Mouse (Mus musculus) lung, adult 2 months (tissue): ENCODE measurements around the gene Ipo13.

Source experiments
- CTCF ChIP-seq: fragments of 200-500 bp; IDR thresholded peaks from 2 replicates; pipeline ENCODE4 v1.5.1; 2011; ENCODE audit warnings: mild to moderate bottlenecking, low read length, control low read depth; ENCODE audit not compliant: insufficient read depth
- POLR2A ChIP-seq: fragments of 200-500 bp; IDR thresholded peaks from 2 replicates; pipeline ENCODE4 v1.6.1; 2011; ENCODE audit warnings: low read depth, mild to moderate bottlenecking, control low read depth, low read length, borderline replicate concordance; ENCODE audit errors: extremely low read depth

- no peak for TF ChIP-seq POLR2A
- no peak for TF ChIP-seq CTCF
Observed at GRCm38 (mm10) chr4:117893376-117893775, 21.4 kb downstream of the Ipo13 start.
